Mouse (Mus musculus) heart, embryonic 10.5 days (tissue): ENCODE data around the gene Ipcef1. TPM values are rescaled to one million over a fixed set of nuclear protein-coding genes. Genes with fewer than 3 reads are reported as not detected.

Experiments
- DNase-seq: peaks from one replicate; pipeline ENCODE4 v3.0.0-alpha.2; 2017; ENCODE audit warnings: low spot score
- H3K27ac ChIP-seq: fragments of 300-500 bp; sonication (generic); 2 replicates; pipeline ENCODE4 v1.5.1; 2016; ENCODE audit warnings: mild to moderate bottlenecking
- H3K27me3 ChIP-seq: fragments of 300-500 bp; sonication (generic); 2 replicates; pipeline ENCODE4 v1.6.1; 2016; ENCODE audit warnings: mild to moderate bottlenecking; ENCODE audit not compliant: poor library complexity, insufficient read depth, severe bottlenecking
- H3K36me3 ChIP-seq: fragments of 300-500 bp; sonication (generic); 2 replicates; pipeline ENCODE4 v1.6.1; 2016; ENCODE audit warnings: mild to moderate bottlenecking, moderate library complexity
- H3K4me1 ChIP-seq: fragments of 300-500 bp; sonication (generic); 2 replicates; pipeline ENCODE4 v1.6.1; 2016; ENCODE audit warnings: mild to moderate bottlenecking
- H3K4me3 ChIP-seq: fragments of 300-500 bp; sonication (generic); 2 replicates; pipeline ENCODE4 v1.5.1; 2016; ENCODE audit warnings: mild to moderate bottlenecking, moderate library complexity
- H3K9me3 ChIP-seq: fragments of 300-500 bp; sonication (generic); 2 replicates; pipeline ENCODE4 v1.6.1; 2016; ENCODE audit warnings: mild to moderate bottlenecking, moderate library complexity
- WGBS: fragments of 180-500 bp; shearing (Covaris S2); methylation state at CpG from one replicate; pipeline ENCODE4 v1.1.7; 2016; 5-methylcytosine and 5-hydroxymethylcytosine counted together
- polyA plus RNA-seq: library from polyadenylated mRNA; unstranded; fragments of >200 nt; fragmentation: Nextera tagmentation; extraction: Ambion mirVana; gene quantifications from 2 replicates; pipeline ENCODE4 v1.2.1, GENCODE M21; 2016

The Ipcef1 gene
- polyA plus RNA-seq, 1 experiment from 2014 or later, result 0.25 TPM

DNA sequence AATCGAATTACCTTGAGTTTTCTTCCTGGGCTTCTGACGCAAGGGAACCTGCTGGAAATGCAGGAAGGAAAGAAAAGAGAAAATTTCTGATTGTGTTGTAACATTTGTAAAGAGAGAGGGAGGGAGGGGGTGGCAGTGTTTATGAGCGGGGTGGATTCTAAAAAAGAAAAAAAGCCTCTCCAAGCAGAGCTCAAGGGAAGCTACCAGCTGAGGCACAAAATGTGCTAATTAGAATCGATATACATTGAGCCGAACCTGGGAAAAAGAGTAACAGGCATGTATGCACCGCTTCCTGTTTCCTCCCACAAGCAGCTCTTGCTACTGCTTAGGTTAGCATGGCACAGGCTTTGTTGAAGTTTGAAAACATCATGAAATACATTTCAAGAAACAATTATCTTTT is 72.0 kb downstream of the Ipcef1 start:
- DNase-seq, result no peak
- Histone ChIP-seq H3K27ac (no peak overlapping the region; the same call in 1 of the 2 replicates), H3K9me3 (no peaks in the 10 kb centered on the region), H3K36me3 (no peaks in the 10 kb centered on the region), H3K4me3 (peak overlapping the region; percentile 40), H3K27me3 (no peaks in the 10 kb centered on the region), H3K4me1 (no peaks in the 10 kb centered on the region)
- 26% methylated on average over 6 of the region's 6 CpGs for WGBS

GRCm38 (mm10) chr10:6979789-6980188 is 72.5 kb downstream of the Ipcef1 start:
- no peak for DNase-seq
- no peak overlapping the region; the same call in 1 of the 2 replicates for H3K27ac ChIP-seq
- no peaks in the 10 kb centered on the region for H3K9me3 ChIP-seq
- H3K4me1 ChIP-seq, result no peaks in the 10 kb centered on the region
- H3K27me3 ChIP-seq, result no peaks in the 10 kb centered on the region
- 57% methylated on average over 8 of the region's 8 CpGs for whole genome bisulfite sequencing
- H3K36me3 ChIP-seq, result no peaks in the 10 kb centered on the region
- H3K4me3 ChIP-seq, result peak overlapping the region; percentile 40; the same call in 1 of the 2 replicates

- H3K4me3 ChIP-seq, result no peak overlapping the region
- no peak overlapping the region for H3K27ac ChIP-seq
- no peak for DNase-seq
- no peaks in the 10 kb centered on the region for H3K36me3 ChIP-seq
- no peaks in the 10 kb centered on the region for H3K9me3 ChIP-seq
- WGBS, result 73% methylated on average over 7 of the region's 7 CpGs
- no peaks in the 10 kb centered on the region for H3K27me3 ChIP-seq
- H3K4me1 ChIP-seq, result no peaks in the 10 kb centered on the region
These were observed 73.1 kb downstream of the Ipcef1 start for GRCm38 (mm10) chr10:6979216-6979615.

DNA sequence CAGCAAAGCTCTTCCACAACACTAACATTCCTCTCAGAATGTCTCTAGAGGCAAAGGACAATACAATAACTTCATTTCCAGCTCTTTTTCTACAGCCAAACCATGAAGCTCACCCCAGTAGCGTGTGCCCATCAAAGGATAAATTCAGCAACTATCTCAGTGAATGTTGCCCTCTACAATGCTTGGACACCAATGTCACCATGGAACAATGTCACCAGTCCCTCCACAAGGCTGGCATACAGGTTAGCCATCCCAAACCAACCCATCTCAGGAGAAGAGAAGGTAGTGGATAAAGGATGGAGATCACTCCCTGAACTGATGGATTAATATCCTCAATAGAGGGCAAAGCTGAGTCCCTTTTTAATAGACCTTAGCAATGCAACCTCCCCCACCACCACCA is 73.5 kb downstream of the Ipcef1 start:
- DNase-seq, result no peak
- WGBS, result 87% methylated on average over 1 of the region's 1 CpGs
- Histone ChIP-seq H3K27ac (no peak overlapping the region), H3K9me3 (no peaks in the 10 kb centered on the region), H3K4me3 (no peak overlapping the region), H3K27me3 (no peaks in the 10 kb centered on the region), H3K4me1 (no peaks in the 10 kb centered on the region), H3K36me3 (no peaks in the 10 kb centered on the region)

GRCm38 (mm10) chr10:6977843-6978242 is 74.4 kb downstream of the Ipcef1 start:
- no peak overlapping the region for H3K4me3 ChIP-seq
- H3K9me3 ChIP-seq, result no peaks in the 10 kb centered on the region
- 62% methylated on average over 2 of the region's 2 CpGs for WGBS
- H3K4me1 ChIP-seq, result no peaks in the 10 kb centered on the region
- DNase-seq, result no peak
- H3K36me3 ChIP-seq, result no peaks in the 10 kb centered on the region
- H3K27me3 ChIP-seq, result no peaks in the 10 kb centered on the region
- H3K27ac ChIP-seq, result no peak overlapping the region

GRCm38 (mm10) chr10:6968334-6968733 is 83.9 kb downstream of the Ipcef1 start:
- Histone ChIP-seq H3K4me1 (no peaks in the 10 kb centered on the region), H3K27me3 (no peaks in the 10 kb centered on the region), H3K27ac (no peak overlapping the region), H3K9me3 (no peaks in the 10 kb centered on the region), H3K36me3 (no peaks in the 10 kb centered on the region), H3K4me3 (no peak overlapping the region)
- no peak for DNase-seq
- WGBS, result 64% methylated on average over 1 of the region's 1 CpGs

DNA sequence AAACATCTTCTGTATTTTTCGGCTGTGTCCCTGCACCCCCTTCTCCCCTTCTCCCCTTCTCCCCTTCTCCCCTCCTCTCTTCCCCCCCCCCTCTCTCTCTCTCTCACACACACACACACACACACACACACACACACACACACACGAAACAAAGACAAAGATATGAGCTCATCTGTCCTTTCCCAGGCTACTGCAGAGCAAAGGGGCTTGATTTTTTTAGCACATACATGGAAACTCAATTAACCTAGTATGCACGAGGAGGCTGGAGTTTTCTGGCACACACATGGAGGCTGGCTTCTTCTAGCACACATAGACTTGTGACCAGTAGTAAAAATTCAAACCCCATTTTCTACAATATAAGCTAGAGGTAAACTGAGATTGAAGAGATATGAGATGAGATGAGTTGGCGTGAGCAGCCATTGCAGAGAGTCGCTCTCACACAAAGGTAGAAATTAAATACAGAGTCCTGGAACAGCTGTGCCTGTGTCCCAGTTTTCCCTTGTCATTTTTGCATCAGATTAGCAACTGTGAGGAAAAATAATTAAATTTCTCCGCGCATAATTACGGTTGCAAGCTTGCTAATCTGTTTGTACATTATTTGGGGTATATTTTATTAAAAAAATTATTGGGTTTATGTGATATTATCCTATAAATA is 84.6 kb downstream of the Ipcef1 start:
- no peaks in the 10 kb centered on the region for H3K36me3 ChIP-seq
- WGBS, result 78% methylated on average over 8 of the region's 8 CpGs
- no peak overlapping the region for H3K4me3 ChIP-seq

GRCm38 (mm10) chr10:6958791-6959190 is 93.5 kb downstream of the Ipcef1 start:
- no peak overlapping the region for H3K27ac ChIP-seq
- no peaks in the 10 kb centered on the region for H3K27me3 ChIP-seq
- H3K4me3 ChIP-seq, result no peak overlapping the region
- DNase-seq, result no peak
- no peaks in the 10 kb centered on the region for H3K36me3 ChIP-seq
- H3K9me3 ChIP-seq, result no peaks in the 10 kb centered on the region
- WGBS, result 63% methylated on average over 5 of the region's 5 CpGs
- no peaks in the 10 kb centered on the region for H3K4me1 ChIP-seq

More for the DNA sequence above, 84.6 kb downstream of the Ipcef1 start:
- no peaks in the 10 kb centered on the region for H3K27me3 ChIP-seq
- no peak for DNase-seq
- H3K9me3 ChIP-seq, result no peaks in the 10 kb centered on the region
- no peaks in the 10 kb centered on the region for H3K4me1 ChIP-seq
- H3K27ac ChIP-seq, result no peak overlapping the region

GRCm38 (mm10) chr10:6956357-6956756 is 95.9 kb downstream of the Ipcef1 start:
- no peak overlapping the region for H3K4me3 ChIP-seq
- H3K4me1 ChIP-seq, result no peaks in the 10 kb centered on the region
- no peaks in the 10 kb centered on the region for H3K27me3 ChIP-seq
- H3K27ac ChIP-seq, result no peak overlapping the region
- H3K9me3 ChIP-seq, result no peaks in the 10 kb centered on the region
- DNase-seq, result no peak
- WGBS, result 73% methylated on average over 2 of the region's 2 CpGs
- no peaks in the 10 kb centered on the region for H3K36me3 ChIP-seq

DNA sequence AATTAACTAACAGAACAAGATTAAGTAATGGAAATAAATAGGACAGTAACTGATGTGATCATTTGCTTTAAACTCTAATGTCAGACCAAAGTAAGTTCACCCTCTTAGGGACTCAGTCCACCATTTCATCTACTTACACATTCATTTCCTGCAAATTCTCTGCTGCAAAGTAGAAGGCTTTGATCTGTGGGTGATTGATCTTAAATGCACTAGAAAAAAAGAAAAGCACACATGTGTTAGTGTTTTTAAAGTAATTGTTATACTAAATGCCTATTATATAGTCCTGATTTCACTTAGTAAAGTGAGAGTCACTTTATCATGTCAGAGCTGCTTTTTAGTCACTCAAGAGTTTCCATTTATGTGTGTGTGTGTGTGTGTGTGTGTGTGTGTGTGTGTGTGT is 97.7 kb downstream of the Ipcef1 start:
- H3K27me3 ChIP-seq, result no peaks in the 10 kb centered on the region
- no peak overlapping the region for H3K4me3 ChIP-seq
- H3K9me3 ChIP-seq, result no peaks in the 10 kb centered on the region
- no peaks in the 10 kb centered on the region for H3K36me3 ChIP-seq
- no peak for DNase-seq
- H3K4me1 ChIP-seq, result no peaks in the 10 kb centered on the region
- no peak overlapping the region for H3K27ac ChIP-seq

GRCm38 (mm10) chr10:6953115-6953514 is 99.2 kb downstream of the Ipcef1 start:
- Histone ChIP-seq H3K4me3 (no peak overlapping the region), H3K36me3 (no peaks in the 10 kb centered on the region), H3K27me3 (no peaks in the 10 kb centered on the region), H3K27ac (no peak overlapping the region), H3K9me3 (no peaks in the 10 kb centered on the region), H3K4me1 (no peaks in the 10 kb centered on the region)
- WGBS, result 70% methylated on average over 1 of the region's 1 CpGs
- DNase-seq, result no peak

DNA sequence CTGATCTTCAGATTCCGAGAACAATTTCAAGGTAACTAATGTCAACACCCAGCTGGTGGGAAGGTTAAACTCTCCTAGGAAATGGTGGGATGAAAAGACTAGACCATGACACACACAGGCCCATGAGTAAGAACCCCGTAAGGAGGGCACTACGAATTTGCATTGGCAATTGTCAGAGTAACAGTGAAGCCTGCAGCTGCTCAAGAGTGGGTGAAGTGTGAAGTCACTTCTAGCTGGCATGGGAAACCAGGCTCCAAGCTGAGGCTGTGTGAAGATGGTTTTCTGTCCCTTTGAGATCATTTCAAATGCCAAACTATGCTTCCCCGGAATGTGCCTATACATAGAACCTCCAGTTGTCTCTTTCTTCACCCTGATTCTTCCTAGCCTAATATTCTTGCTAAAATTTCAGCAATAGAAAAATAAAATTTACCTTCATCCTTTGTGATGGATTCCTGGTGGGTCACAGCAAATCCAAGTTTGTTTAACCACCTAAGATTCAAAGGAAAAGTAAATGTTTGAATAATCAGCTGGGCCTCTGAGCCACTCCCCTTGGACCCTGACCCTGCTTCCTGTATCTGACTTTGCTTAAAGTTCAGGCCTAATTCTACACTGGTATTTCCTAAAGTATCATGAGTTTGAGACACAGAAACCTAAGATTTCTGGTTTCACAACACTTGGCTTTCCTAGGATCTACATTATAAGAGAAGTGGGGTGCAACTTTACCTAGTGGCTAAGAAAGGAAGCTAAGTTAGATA is 115.4 kb downstream of the Ipcef1 start:
- H3K4me3 ChIP-seq, result no peak overlapping the region
- no peak overlapping the region for H3K27ac ChIP-seq
- 79% methylated on average over 4 of the region's 4 CpGs for WGBS
- no peaks in the 10 kb centered on the region for H3K27me3 ChIP-seq
- H3K9me3 ChIP-seq, result no peaks in the 10 kb centered on the region
- H3K4me1 ChIP-seq, result no peaks in the 10 kb centered on the region
- H3K36me3 ChIP-seq, result no peaks in the 10 kb centered on the region
- DNase-seq, result no peak

GRCm38 (mm10) chr10:6934776-6935175 is 117.5 kb downstream of the Ipcef1 start:
- Histone ChIP-seq H3K27ac (no peak overlapping the region), H3K4me1 (no peaks in the 10 kb centered on the region), H3K27me3 (no peaks in the 10 kb centered on the region), H3K9me3 (no peaks in the 10 kb centered on the region), H3K4me3 (no peak overlapping the region), H3K36me3 (no peaks in the 10 kb centered on the region)
- WGBS, result 79% methylated on average over 3 of the region's 3 CpGs
- DNase-seq, result no peak
